Mouse (Mus musculus) neural tube, embryonic 15.5 days (tissue): ENCODE results near the gene Fam241a. TPM values are rescaled to one million over a fixed set of nuclear protein-coding genes. Genes with fewer than 3 reads are reported as not detected.

ENCODE experiments used
- ATAC-seq: fragments of 200-750 bp; cut with Nextera tagmentation; 2 replicates; pipeline ENCODE4 v1.8.0; 2017; ENCODE audit warnings: mild to moderate bottlenecking, moderate TSS enrichment, moderate library complexity; ENCODE audit not compliant: low FRiP score
- H3K27ac ChIP-seq: fragments of 300-500 bp; sonication (generic); replicated peaks from 2 replicates; pipeline ENCODE4 v1.5.1; 2015; ENCODE audit warnings: mild to moderate bottlenecking, inconsistent platforms
- H3K27me3 ChIP-seq: fragments of 300-500 bp; sonication (generic); replicated peaks from 2 replicates; pipeline ENCODE4 v1.6.1; 2015; ENCODE audit warnings: inconsistent platforms
- H3K36me3 ChIP-seq: fragments of 300-500 bp; sonication (generic); 2 replicates; pipeline ENCODE4 v1.6.1; 2015; ENCODE audit warnings: inconsistent platforms
- H3K4me1 ChIP-seq: fragments of 300-500 bp; sonication (generic); 2 replicates; pipeline ENCODE4 v1.6.1; 2015; ENCODE audit warnings: inconsistent platforms
- H3K4me2 ChIP-seq: fragments of 300-500 bp; sonication (generic); 2 replicates; pipeline ENCODE4 v1.6.1; 2015; ENCODE audit warnings: inconsistent platforms, mild to moderate bottlenecking, moderate library complexity
- H3K4me3 ChIP-seq: fragments of 300-500 bp; sonication (generic); replicated peaks from 2 replicates; pipeline ENCODE4 v1.5.1; 2015; ENCODE audit warnings: mild to moderate bottlenecking, inconsistent platforms
- H3K9ac ChIP-seq: fragments of 300-500 bp; sonication (generic); replicated peaks from 2 replicates; pipeline ENCODE4 v1.6.1; 2015; ENCODE audit warnings: mild to moderate bottlenecking, inconsistent platforms
- H3K9me3 ChIP-seq: fragments of 300-500 bp; sonication (generic); replicated peaks from 2 replicates; pipeline ENCODE4 v1.6.1; 2016; ENCODE audit warnings: inconsistent platforms
- WGBS: fragments of 180-500 bp; shearing (Covaris S2); methylation state at CpG from one replicate; pipeline ENCODE4 v1.1.7; 2015; ENCODE audit warnings: mixed read lengths; 5-methylcytosine and 5-hydroxymethylcytosine counted together
- polyA plus RNA-seq: library from polyadenylated mRNA; unstranded; fragments of >200 nt; fragmentation: Nextera tagmentation; extraction: Ambion mirVana; gene quantifications from 2 replicates; pipeline ENCODE4 v1.2.1, GENCODE M21; 2015

The Fam241a gene
- polyA plus RNA-seq, 1 experiment from 2014 or later, result 7.7 TPM

DNA sequence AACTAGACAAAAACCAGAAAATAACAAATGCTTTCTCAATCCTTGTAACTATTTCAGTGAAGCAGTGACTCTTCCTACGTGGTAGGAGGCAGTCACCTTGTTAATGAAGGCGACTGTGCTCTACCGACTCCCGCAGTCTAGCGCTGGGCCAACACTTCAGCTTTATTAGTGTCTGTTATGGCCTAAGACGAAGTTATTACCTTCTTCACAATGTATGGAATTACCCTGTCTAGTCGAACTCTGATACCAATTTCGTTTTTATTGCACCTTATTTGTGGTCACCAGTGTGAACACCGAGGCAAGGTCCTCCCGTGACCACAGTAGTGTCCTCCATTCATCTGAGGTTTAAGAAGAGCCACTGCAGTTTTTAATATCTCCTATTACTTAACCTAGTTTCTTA, 65.9 kb downstream of the Fam241a start:
- Histone ChIP-seq H3K9ac (no peak overlapping the region), H3K9me3 (no peaks in the 10 kb centered on the region), H3K27ac (no peak overlapping the region), H3K4me1 (peaks cover 29% of the 10 kb centered on the region), H3K27me3 (no peaks in the 10 kb centered on the region), H3K4me3 (no peak overlapping the region), H3K36me3 (0 out of 2 replicates have a peak, but pooled peaks cover 2% of the 10 kb centered on the region), H3K4me2 (no peak overlapping the region)
- 44% methylated on average over 10 of the region's 10 CpGs for WGBS
- no peak for ATAC-seq

DNA sequence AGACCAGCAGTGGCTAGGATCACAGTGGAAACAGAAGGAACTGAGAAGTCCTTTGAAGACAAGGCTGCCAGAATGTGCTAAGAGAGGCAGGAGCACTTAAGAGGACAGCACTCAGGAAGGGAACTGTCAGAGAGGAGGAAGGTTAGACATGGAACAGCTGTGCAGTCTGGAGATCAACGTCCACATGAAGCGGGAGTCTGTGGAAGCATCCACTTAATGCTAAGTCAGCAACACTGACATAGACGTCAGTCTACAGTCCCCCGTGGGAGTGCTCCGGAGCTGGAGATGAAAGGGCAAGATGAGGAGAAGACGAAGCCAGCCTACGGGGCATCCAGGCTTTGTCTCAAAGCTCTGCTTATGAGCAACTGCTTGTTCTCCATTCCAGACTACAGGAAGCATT, 69.0 kb downstream of the Fam241a start:
- Histone ChIP-seq H3K9ac (no peak overlapping the region), H3K27ac (no peak overlapping the region), H3K4me3 (no peak overlapping the region), H3K9me3 (no peaks in the 10 kb centered on the region), H3K36me3 (peaks cover 5% of the 10 kb centered on the region), H3K27me3 (no peaks in the 10 kb centered on the region), H3K4me1 (peaks cover 19% of the 10 kb centered on the region), H3K4me2 (no peak overlapping the region)
- ATAC-seq, result peak; percentile 31; the same call in 1 of the 2 replicates
- WGBS, result 42% methylated on average over 7 of the region's 7 CpGs

DNA sequence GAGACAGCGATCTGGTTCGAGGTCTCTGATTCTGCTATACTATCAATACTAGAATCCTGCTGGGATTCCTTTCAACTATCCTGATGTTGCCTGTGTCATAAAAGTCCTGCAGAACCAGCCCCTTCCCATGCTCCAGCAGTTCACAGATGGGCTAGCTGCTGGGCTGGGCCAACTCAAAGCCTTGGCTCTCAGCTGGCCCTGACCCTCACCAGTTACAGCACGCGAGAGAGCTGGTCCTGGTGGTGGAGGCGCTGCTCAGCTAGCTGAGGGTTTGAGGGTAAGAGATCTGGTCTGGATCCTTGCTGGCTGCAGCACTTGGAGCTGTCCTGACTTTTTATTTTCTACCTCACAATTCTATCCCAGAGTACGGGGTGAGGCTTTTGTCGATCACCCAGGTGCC, 69.6 kb downstream of the Fam241a start:
- no peaks in the 10 kb centered on the region for H3K9me3 ChIP-seq
- H3K9ac ChIP-seq, result no peak overlapping the region
- no peak overlapping the region for H3K4me3 ChIP-seq
- 0 out of 2 replicates have a peak overlapping the region, but pooled peaks have one; percentile 9 for H3K27ac ChIP-seq
- H3K36me3 ChIP-seq, result peaks cover 9% of the 10 kb centered on the region
- H3K27me3 ChIP-seq, result no peaks in the 10 kb centered on the region
- 38% methylated on average over 7 of the region's 7 CpGs for WGBS
- no peak overlapping the region for H3K4me2 ChIP-seq
- no peak for ATAC-seq
- peaks cover 19% of the 10 kb centered on the region for H3K4me1 ChIP-seq

DNA sequence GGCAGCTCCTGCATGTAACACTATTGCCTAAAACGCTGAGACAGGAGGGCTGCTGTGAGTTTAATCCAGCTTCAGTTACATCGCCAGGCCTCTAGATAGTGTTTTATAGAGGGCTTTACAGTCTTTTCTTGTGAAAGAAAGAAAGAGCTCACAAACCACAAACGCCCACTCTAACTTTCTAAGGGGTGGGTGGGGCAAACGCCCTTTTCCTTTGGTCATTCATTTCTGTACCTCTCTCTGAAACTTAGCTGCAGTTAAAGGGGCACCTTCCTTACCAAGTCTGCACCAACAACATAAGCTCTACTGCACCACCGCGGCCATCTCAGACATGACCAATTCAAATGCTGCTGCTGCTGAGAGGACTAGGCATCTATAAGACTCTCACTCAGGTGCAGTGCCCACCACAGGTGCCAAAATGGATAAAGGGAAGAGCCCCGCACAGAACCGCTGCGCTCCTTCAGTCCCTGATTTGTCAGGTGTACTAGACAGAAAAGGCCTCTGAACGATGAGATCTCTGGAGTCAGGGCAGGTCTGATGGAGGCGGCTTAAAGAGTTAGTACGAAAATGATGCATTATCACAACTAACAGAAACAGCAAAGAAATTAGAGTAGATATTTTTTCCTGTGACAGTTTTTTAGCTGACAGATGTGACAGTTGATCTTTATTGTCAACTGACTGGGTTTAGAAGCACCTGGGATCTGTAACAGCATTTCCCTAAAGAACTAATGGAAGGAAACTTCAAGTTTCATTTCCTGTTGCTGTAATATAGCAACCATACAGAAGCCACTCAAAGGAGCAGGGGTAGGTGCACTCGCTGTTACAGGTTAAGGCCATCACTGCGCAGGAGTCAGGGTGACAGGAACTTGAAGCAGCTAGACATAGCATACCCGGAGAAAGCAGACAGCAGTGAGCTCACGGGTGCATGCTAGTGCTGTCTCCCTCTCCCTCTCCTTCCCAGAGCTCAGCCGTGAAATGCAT, 71.9 kb downstream of the Fam241a start:
- 0 out of 2 replicates have a peak, but pooled peaks have one; percentile 24 for ATAC-seq
- Histone ChIP-seq H3K9me3 (no peaks in the 10 kb centered on the region), H3K27me3 (no peaks in the 10 kb centered on the region), H3K9ac (no peak overlapping the region), H3K4me3 (no peak overlapping the region), H3K4me1 (peaks cover 14% of the 10 kb centered on the region), H3K4me2 (no peak overlapping the region), H3K36me3 (peaks cover 20% of the 10 kb centered on the region), H3K27ac (no peak overlapping the region)
- WGBS, result 66% methylated on average over 17 of the region's 17 CpGs

DNA sequence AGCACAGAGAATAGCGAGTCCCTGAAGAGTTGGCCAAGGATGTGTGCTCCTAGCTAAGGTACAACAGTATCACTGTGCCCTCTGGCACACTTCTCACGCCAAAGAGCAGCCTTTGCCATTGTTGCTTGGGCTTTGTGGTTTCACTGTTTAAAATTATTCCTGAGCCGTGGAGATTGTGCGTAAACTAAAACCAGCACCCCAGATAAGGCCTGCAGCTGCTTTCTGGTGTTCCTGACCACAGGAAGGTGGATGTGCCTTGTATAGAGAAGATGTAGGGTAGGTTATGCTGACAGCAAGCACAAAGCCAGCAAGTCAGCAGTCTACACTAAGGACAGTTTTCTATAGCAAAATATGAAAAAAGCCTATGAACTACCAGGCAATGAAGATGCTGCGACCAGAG, 74.9 kb downstream of the Fam241a start:
- peaks cover 1% of the 10 kb centered on the region; the same call in 1 of the 2 replicates for H3K4me1 ChIP-seq
- WGBS, result 90% methylated on average over 5 of the region's 5 CpGs

DNA sequence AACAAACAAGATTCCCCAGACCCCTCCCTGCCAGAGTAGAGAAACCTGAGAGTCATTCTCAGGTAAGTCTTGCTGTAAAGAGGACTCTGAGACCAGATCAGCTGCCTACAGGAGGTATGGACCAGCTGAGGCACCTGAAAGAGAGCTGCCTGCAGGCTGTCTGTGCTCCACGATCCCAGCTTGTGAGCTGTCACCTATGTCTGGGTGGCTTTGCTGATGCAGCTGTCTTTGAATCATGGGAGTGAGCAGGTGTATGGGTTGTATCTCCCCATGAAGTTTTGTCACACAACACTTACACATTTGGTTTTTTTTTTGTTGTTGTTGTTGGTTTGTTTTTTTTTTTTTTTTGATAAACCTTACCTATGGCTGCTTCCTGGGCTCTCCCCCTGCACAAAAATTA, 75.7 kb downstream of the Fam241a start:
- WGBS, result 90% methylated on average over 1 of the region's 1 CpGs

More for the DNA sequence above, 74.9 kb downstream of the Fam241a start:
- Histone ChIP-seq H3K27ac (no peak overlapping the region), H3K4me3 (no peak overlapping the region), H3K27me3 (no peaks in the 10 kb centered on the region), H3K36me3 (peaks cover 32% of the 10 kb centered on the region), H3K9me3 (no peaks in the 10 kb centered on the region), H3K4me2 (no peak overlapping the region), H3K9ac (no peak overlapping the region)
- ATAC-seq, result no peak

More for the DNA sequence above, 75.7 kb downstream of the Fam241a start:
- Histone ChIP-seq H3K4me1 (no peaks in the 10 kb centered on the region; the same call in 1 of the 2 replicates), H3K36me3 (peaks cover 33% of the 10 kb centered on the region), H3K4me2 (no peak overlapping the region), H3K9ac (no peak overlapping the region), H3K4me3 (no peak overlapping the region), H3K27me3 (no peaks in the 10 kb centered on the region), H3K9me3 (no peaks in the 10 kb centered on the region), H3K27ac (no peak overlapping the region)
- ATAC-seq, result no peak

Other genes starting within 250 kb of the Fam241a start
- 0.61 and 0.96 TPM in 2 replicates for gene Alpk1, start 115.8 kb downstream of the Fam241a start, polyA plus RNA-seq
- gene Tifa, start 106.5 kb downstream of the Fam241a start, polyA plus RNA-seq, result 3.6 and 6.0 TPM in 2 replicates
- 94.2 and 105 TPM in 2 replicates for gene Ap1ar, start 58.8 kb downstream of the Fam241a start, polyA plus RNA-seq